18 mouse cellular contexts compared by ENCODE assay signal in the genomic region with DNA sequence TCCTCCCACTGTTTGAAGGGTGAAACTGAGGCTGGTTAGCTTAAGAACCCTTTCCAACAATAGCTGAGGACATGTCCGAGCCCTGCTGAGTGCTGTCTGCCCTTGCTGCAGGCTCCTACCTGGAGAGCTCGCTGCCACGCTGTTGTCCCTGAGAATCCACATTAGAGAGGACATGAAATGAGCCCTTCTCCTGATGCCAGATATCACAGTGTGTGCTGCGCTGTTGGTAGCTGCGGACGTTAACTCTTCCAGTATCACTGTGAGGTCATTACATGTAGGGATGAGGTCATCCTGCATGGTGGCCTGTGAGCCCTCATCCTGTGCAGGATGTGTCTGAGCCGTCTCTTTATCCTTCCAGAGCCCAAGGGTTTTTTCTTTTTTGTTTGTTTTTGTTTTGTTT.
"Had no signal": no experiment of that assay in that cellular context is flagged by ENCODE, and none has a peak within 500 bp of the region (broad histone marks: within the 10 kb centered on the region; RNA-seq: fewer than 3 reads in every experiment).

No protein-coding gene starts in this region.

- ATAC-seq: liver, postnatal 0 days; midbrain, embryonic 13.5 days; midbrain, embryonic 15.5 days had no signal

- H3K9me3 ChIP-seq: liver, embryonic 15.5 days; lung, embryonic 15.5 days; midbrain, embryonic 13.5 days; midbrain, embryonic 15.5 days had no signal

- DNase-seq: liver, postnatal 0 days; lung, adult 2 months; lung, postnatal 14 days; retina, postnatal 1 day; right cerebral cortex, adult 18-20 months; right cerebral cortex, postnatal 25 days; right cerebral cortex, postnatal 4 days; spleen, adult 18-20 months; thymus, adult 18-20 months; thymus, postnatal 14 days; thymus, postnatal 36 days had no signal

- H3K27ac ChIP-seq: liver, embryonic 15.5 days; lung, embryonic 15.5 days; macrophage; midbrain, embryonic 13.5 days; midbrain, embryonic 15.5 days had no signal

- H3K4me3 ChIP-seq: liver, embryonic 15.5 days; lung, embryonic 15.5 days; midbrain, embryonic 13.5 days; midbrain, embryonic 15.5 days; myocyte had no signal

- H3K4me2 ChIP-seq: liver, embryonic 15.5 days; lung, embryonic 15.5 days; midbrain, embryonic 11.5 days; midbrain, embryonic 13.5 days; midbrain, embryonic 15.5 days had no signal

- H3K27me3 ChIP-seq: liver, embryonic 15.5 days; lung, embryonic 15.5 days; midbrain, embryonic 13.5 days; midbrain, embryonic 15.5 days had no signal

- H3K9ac ChIP-seq: liver, embryonic 15.5 days; liver, postnatal 0 days; lung, embryonic 15.5 days; midbrain, embryonic 13.5 days; midbrain, embryonic 15.5 days had no signal

- H3K36me3 ChIP-seq: liver, embryonic 15.5 days; lung, embryonic 15.5 days; midbrain, embryonic 13.5 days; midbrain, embryonic 15.5 days had no signal
